Mouse (Mus musculus): ENCODE data around the gene Aoc3.
"Not testable (repeated sequence)": the region's sequence is repeated elsewhere in the genome, so short reads cannot be mapped to it uniquely, and the experiment has no call there.

The Aoc3 gene

GRCm38 (mm10) chr11:101374421-101374938, 44.1 kb downstream of the Aoc3 start:
- no peak for DNase-seq (ENCODE audit: low read depth)

GRCm38 (mm10) chr11:101378196-101378595, 47.8 kb downstream of the Aoc3 start:
- DNase-seq (ENCODE audit: low read depth) = not testable (repeated sequence)

- no peak for DNase-seq (ENCODE audit: low read depth)
These were observed 48.5 kb downstream of the Aoc3 start for GRCm38 (mm10) chr11:101378926-101379325.

GRCm38 (mm10) chr11:101381817-101382216, 51.4 kb downstream of the Aoc3 start:
- DNase-seq (ENCODE audit: low read depth) = no peak
